Mouse (Mus musculus): ENCODE results near the gene Cep97. TPM values are rescaled to one million over a fixed set of nuclear protein-coding genes. Genes with fewer than 3 reads are reported as not detected.

Cep97 gene
- polyA plus RNA-seq, 1 experiment = 4.7 TPM

DNA sequence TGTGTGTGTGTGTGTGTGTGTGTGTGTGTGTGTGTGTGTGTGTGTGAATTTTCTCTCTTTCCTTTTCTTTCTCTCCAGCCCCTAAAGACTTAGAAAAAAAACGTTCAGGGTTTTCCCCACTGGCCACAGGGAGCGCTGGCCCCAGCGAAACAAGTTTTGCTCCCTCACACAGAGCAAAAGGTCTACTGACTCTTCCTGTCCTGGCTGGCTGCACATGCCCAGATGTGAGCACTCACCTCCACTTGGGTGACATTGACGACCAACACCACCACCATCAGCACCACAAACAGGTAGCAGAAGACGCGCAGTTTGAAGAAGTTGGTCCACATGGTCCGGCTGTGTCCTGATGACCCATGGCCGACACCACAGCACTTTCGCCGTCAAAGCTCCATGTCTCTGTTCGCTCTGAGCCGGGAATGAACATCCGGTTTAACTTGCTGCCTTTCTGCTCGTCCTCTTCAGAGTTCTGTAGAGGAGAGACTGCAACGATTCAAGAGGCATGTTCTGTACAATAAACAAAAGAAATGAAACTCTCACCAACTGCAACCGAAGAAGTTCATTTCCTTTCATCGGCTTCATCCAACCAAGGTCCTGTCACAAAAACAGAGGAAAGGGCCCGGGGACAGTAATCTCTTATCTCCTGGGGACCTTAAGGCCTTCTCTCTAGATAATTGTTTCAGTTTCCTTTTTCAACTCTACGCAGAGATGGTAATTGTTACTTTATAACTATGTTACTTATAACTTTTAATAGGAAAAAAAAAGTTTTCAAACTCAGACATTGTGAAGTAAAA lies 44.1 kb downstream of the Cep97 start:
- no peak for TF ChIP-seq MYOD1 (IDR thresholded peaks at IDR 0.05; ENCODE audit: control insufficient read depth, insufficient read length, low read depth)
- Histone ChIP-seq H3K36me3 (ENCODE audit: control insufficient read depth, insufficient read depth) (peaks cover 22% of the 10 kb centered on the region), H3ac (ENCODE audit: control insufficient read depth, insufficient read length, low read depth) (no peak overlapping the region), H3K79me2 (ENCODE audit: control insufficient read depth, insufficient read depth) (peaks cover 26% of the 10 kb centered on the region), H3K79me3 (ENCODE audit: low read depth) (peaks cover 3% of the 10 kb centered on the region), H3K27me3 (ENCODE audit: control insufficient read depth, insufficient read depth, insufficient read length) (no peaks in the 10 kb centered on the region), H3K4me3 (ENCODE audit: insufficient read depth, poor library complexity, severe bottlenecking) (no peak overlapping the region)

- Histone ChIP-seq H3K36me3 (ENCODE audit: control insufficient read depth, insufficient read depth) (peaks cover 22% of the 10 kb centered on the region), H3ac (ENCODE audit: control insufficient read depth, insufficient read length, low read depth) (no peak overlapping the region), H3K4me3 (ENCODE audit: insufficient read depth, poor library complexity, severe bottlenecking) (no peak overlapping the region), H3K79me2 (ENCODE audit: control insufficient read depth, insufficient read depth) (peaks cover 22% of the 10 kb centered on the region), H3K27me3 (ENCODE audit: control insufficient read depth, insufficient read depth, insufficient read length) (no peaks in the 10 kb centered on the region), H3K79me3 (ENCODE audit: low read depth) (peaks cover 3% of the 10 kb centered on the region)
- no peak for TF ChIP-seq CTCF (IDR thresholded peaks at IDR 0.05; ENCODE audit: control insufficient read depth, insufficient read depth, insufficient read length)
- TF ChIP-seq CEBPB (IDR thresholded peaks at IDR 0.05; ENCODE audit: low read depth) = no peak
- no peak for TF ChIP-seq FOSL1 (IDR thresholded peaks at IDR 0.05; ENCODE audit: insufficient read depth, low read length, poor library complexity, severe bottlenecking)
- no peak for TF ChIP-seq USF1 (IDR thresholded peaks at IDR 0.05; ENCODE audit: low read depth)
- no peak for TF ChIP-seq MAX (IDR thresholded peaks at IDR 0.05)
- TF ChIP-seq MYOG (IDR thresholded peaks at IDR 0.05; ENCODE audit: control insufficient read depth, extremely low read depth, insufficient read length) = no peak
- no peak for TF ChIP-seq MYOD1 (IDR thresholded peaks at IDR 0.05; ENCODE audit: control insufficient read depth, insufficient read length, low read depth)
These were observed 45.2 kb downstream of the Cep97 start for GRCm38 (mm10) chr16:55889451-55889850.

DNA sequence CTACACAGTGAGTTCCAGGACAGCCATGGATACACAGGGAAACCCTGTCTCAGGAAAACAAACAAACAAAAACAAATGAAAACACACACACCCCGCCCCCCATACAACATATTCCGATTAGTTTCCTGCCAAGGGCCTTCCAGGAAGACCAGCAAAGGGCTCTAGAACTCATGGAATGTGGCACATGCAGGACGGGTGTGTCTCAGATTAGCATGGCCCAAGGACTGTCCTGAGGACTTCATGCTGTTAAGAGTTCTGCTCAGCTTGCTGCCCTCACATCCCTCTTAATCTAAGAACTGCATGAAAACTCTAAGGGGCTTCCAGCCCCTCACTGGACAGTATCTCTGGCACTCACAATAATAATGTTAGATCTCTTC lies 46.1 kb downstream of the Cep97 start:
- no peak overlapping the region for H3K4me3 ChIP-seq (ENCODE audit: insufficient read depth, poor library complexity, severe bottlenecking)

GRCm38 (mm10) chr16:55887814-55888583 lies 46.7 kb downstream of the Cep97 start:
- TF ChIP-seq MYOD1 (IDR thresholded peaks at IDR 0.05; ENCODE audit: control insufficient read depth, insufficient read length, low read depth) (no peak), MYOG (IDR thresholded peaks at IDR 0.05; ENCODE audit: control insufficient read depth, extremely low read depth, insufficient read length) (no peak), FOSL1 (IDR thresholded peaks at IDR 0.05; ENCODE audit: insufficient read depth, low read length, poor library complexity, severe bottlenecking) (no peak), MAX (IDR thresholded peaks at IDR 0.05) (no peak), CEBPB (IDR thresholded peaks at IDR 0.05; ENCODE audit: low read depth) (no peak), CTCF (IDR thresholded peaks at IDR 0.05; ENCODE audit: control insufficient read depth, insufficient read depth, insufficient read length) (no peak), USF1 (IDR thresholded peaks at IDR 0.05; ENCODE audit: low read depth) (no peak)
- H3K36me3 ChIP-seq (ENCODE audit: control insufficient read depth, insufficient read depth) = peaks cover 22% of the 10 kb centered on the region
- peaks cover 8% of the 10 kb centered on the region for H3K79me2 ChIP-seq (ENCODE audit: control insufficient read depth, insufficient read depth)
- no peak overlapping the region for H3K4me3 ChIP-seq (ENCODE audit: insufficient read depth, poor library complexity, severe bottlenecking)
- no peak overlapping the region for H3ac ChIP-seq (ENCODE audit: control insufficient read depth, insufficient read length, low read depth)
- no peaks in the 10 kb centered on the region for H3K79me3 ChIP-seq (ENCODE audit: low read depth)
- no peaks in the 10 kb centered on the region for H3K27me3 ChIP-seq (ENCODE audit: control insufficient read depth, insufficient read depth, insufficient read length)

More for the DNA sequence above, 46.1 kb downstream of the Cep97 start:
- no peaks in the 10 kb centered on the region for H3K27me3 ChIP-seq (ENCODE audit: control insufficient read depth, insufficient read depth, insufficient read length)
- no peak overlapping the region for H3ac ChIP-seq (ENCODE audit: control insufficient read depth, insufficient read length, low read depth)
- peaks cover 22% of the 10 kb centered on the region for H3K36me3 ChIP-seq (ENCODE audit: control insufficient read depth, insufficient read depth)
- no peaks in the 10 kb centered on the region for H3K79me3 ChIP-seq (ENCODE audit: low read depth)
- TF ChIP-seq FOSL1 (IDR thresholded peaks at IDR 0.05; ENCODE audit: insufficient read depth, low read length, poor library complexity, severe bottlenecking) (no peak), MAX (IDR thresholded peaks at IDR 0.05) (no peak), MYOD1 (IDR thresholded peaks at IDR 0.05; ENCODE audit: control insufficient read depth, insufficient read length, low read depth) (no peak), USF1 (IDR thresholded peaks at IDR 0.05; ENCODE audit: low read depth) (no peak), CTCF (IDR thresholded peaks at IDR 0.05; ENCODE audit: control insufficient read depth, insufficient read depth, insufficient read length) (no peak), MYOG (IDR thresholded peaks at IDR 0.05; ENCODE audit: control insufficient read depth, extremely low read depth, insufficient read length) (no peak), CEBPB (IDR thresholded peaks at IDR 0.05; ENCODE audit: low read depth) (no peak)
- H3K79me2 ChIP-seq (ENCODE audit: control insufficient read depth, insufficient read depth) = peaks cover 13% of the 10 kb centered on the region

DNA sequence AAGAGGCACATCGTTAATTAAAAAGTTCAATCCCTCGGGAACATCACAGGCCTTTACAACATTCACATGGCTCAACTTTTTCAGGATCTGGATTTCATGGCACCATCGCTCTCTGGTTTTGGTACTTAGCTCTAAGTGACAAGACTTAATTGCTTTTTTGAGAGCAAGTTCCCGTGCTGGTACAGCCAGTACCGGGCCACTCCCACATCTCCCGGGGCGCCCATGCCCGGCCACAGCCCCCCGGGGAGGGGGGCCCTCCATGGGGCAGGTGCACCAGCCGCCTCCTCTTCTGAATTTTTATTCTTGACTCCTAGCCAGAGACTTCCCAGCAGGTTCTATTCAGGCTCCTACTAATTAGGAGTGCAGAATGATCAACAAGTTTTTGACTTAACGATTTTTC lies 50.4 kb downstream of the Cep97 start:
- TF ChIP-seq USF1 (IDR thresholded peaks at IDR 0.05; ENCODE audit: low read depth) (no peak), FOSL1 (IDR thresholded peaks at IDR 0.05; ENCODE audit: insufficient read depth, low read length, poor library complexity, severe bottlenecking) (no peak), MYOG (IDR thresholded peaks at IDR 0.05; ENCODE audit: control insufficient read depth, extremely low read depth, insufficient read length) (no peak), CTCF (IDR thresholded peaks at IDR 0.05; ENCODE audit: control insufficient read depth, insufficient read depth, insufficient read length) (no peak), CEBPB (IDR thresholded peaks at IDR 0.05; ENCODE audit: low read depth) (no peak), MAX (IDR thresholded peaks at IDR 0.05) (no peak), MYOD1 (IDR thresholded peaks at IDR 0.05; ENCODE audit: control insufficient read depth, insufficient read length, low read depth) (no peak)
- Histone ChIP-seq H3K79me3 (ENCODE audit: low read depth) (no peaks in the 10 kb centered on the region), H3K4me3 (ENCODE audit: insufficient read depth, poor library complexity, severe bottlenecking) (no peak overlapping the region), H3ac (ENCODE audit: control insufficient read depth, insufficient read length, low read depth) (no peak overlapping the region), H3K27me3 (ENCODE audit: control insufficient read depth, insufficient read depth, insufficient read length) (no peaks in the 10 kb centered on the region), H3K79me2 (ENCODE audit: control insufficient read depth, insufficient read depth) (no peaks in the 10 kb centered on the region), H3K36me3 (ENCODE audit: control insufficient read depth, insufficient read depth) (peaks cover 18% of the 10 kb centered on the region)

All from C2C12 (cell line).